Mouse (Mus musculus) kidney, postnatal 0 days (tissue): Measurements from ENCODE around the gene Rpa1. TPM values are rescaled to one million over a fixed set of nuclear protein-coding genes. Genes with fewer than 3 reads are reported as not detected.

Source experiments
- ATAC-seq: fragments of 200-750 bp; cut with Nextera tagmentation; replicated peaks from 2 replicates; pipeline ENCODE4 v1.8.0; 2017; ENCODE audit warnings: low read depth, moderate number of reproducible peaks, moderate TSS enrichment, moderate library complexity; ENCODE audit not compliant: low FRiP score
- DNase-seq: peaks from one replicate; pipeline ENCODE4 v3.0.0-alpha.2; 2016; ENCODE audit warnings: low spot score
- H3K27ac ChIP-seq: fragments of 300-500 bp; sonication (generic); 2 replicates; pipeline ENCODE4 v1.5.1; 2014; ENCODE audit warnings: mild to moderate bottlenecking
- H3K27me3 ChIP-seq: fragments of 300-500 bp; sonication (generic); 2 replicates; pipeline ENCODE4 v1.6.1; 2014; ENCODE audit warnings: low read length, mixed read lengths; ENCODE audit not compliant: insufficient read depth
- H3K36me3 ChIP-seq: fragments of 300-500 bp; sonication (generic); 2 replicates; pipeline ENCODE4 v1.6.1; 2014; ENCODE audit warnings: low read length, mixed read lengths; ENCODE audit not compliant: insufficient read depth
- H3K4me1 ChIP-seq: fragments of 300-500 bp; sonication (generic); replicated peaks from 2 replicates; pipeline ENCODE4 v1.6.1; 2014; ENCODE audit warnings: antibody characterized with exemption, low read length, mixed read lengths; ENCODE audit not compliant: insufficient read depth
- H3K4me2 ChIP-seq: fragments of 300-500 bp; sonication (generic); 2 replicates; pipeline ENCODE4 v1.6.1; 2014; ENCODE audit warnings: mild to moderate bottlenecking, low read length, moderate library complexity, mixed read lengths
- H3K4me3 ChIP-seq: fragments of 300-500 bp; sonication (generic); replicated peaks from 2 replicates; pipeline ENCODE4 v1.5.1; 2014; ENCODE audit warnings: low read depth, low read length
- H3K9ac ChIP-seq: fragments of 300-500 bp; sonication (generic); 2 replicates; pipeline ENCODE4 v1.6.1; 2014; ENCODE audit warnings: low read depth, low read length
- H3K9me3 ChIP-seq: fragments of 300-500 bp; sonication (generic); replicated peaks from 2 replicates; pipeline ENCODE4 v1.6.1; 2016; ENCODE audit warnings: low read length, inconsistent platforms, mixed read lengths
- CTCF ChIP-seq: IDR thresholded peaks from 2 replicates; pipeline ENCODE4 v1.5.1; 2016; ENCODE audit warnings: antibody characterized with exemption, low read depth, mild to moderate bottlenecking, moderate library complexity
- WGBS: fragments of 180-500 bp; shearing (Covaris S2); extraction: QIAGEN DNeasy Blood & Tissue Kit; methylation state at CpG from one replicate; pipeline ENCODE4 v1.1.7; 2014; 5-methylcytosine and 5-hydroxymethylcytosine counted together
- polyA plus RNA-seq: library from polyadenylated mRNA; unstranded; fragments of >200 nt; fragmentation: Nextera tagmentation; extraction: Ambion mirVana; gene quantifications from 2 replicates; pipeline ENCODE4 v1.2.1, GENCODE M21; 2015

Rpa1 gene
- polyA plus RNA-seq, 1 experiment from 2014 or later: 70.7 TPM

DNA sequence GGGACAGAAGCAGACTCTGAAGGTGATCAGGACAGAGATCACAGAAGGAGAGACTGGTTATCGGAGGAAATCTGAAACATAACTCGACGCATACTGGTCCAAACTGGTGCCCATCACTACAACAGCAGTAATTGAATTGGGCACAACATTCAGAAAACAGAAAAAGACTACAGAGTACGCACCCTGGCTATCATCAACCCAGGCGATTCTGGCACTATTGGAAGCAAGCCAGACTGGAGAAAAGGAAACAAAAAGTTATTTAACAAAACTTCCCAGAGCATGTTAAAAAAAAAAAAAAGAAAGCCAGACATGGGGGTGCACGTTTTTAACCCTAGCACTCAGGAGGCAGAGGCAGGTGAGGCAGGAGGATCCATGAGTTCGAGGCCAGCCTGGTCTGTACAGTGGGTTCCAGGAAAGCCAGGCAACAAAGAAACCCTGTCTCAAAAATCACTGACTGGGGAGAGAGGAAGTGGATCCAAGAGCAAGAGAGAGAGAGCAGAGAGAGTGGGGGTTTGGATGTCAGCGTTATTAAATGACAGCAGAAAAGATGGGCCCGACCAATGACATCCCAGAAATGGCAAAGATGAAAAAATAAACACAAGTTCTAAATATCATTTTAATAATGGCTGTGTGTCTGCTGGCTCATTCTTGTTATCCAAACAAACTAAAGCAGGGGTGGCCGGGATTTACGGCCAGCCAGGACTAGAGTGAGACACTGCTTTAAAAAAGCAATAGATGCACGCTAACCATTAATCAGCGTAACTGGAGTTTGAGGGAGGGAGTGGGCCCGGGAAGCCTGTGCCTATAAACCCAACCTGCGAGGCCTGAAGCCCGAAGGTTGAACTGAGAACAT lies 22.8 kb downstream of the Rpa1 start:
- 39% methylated on average over 16 of the region's 16 CpGs for WGBS

DNA sequence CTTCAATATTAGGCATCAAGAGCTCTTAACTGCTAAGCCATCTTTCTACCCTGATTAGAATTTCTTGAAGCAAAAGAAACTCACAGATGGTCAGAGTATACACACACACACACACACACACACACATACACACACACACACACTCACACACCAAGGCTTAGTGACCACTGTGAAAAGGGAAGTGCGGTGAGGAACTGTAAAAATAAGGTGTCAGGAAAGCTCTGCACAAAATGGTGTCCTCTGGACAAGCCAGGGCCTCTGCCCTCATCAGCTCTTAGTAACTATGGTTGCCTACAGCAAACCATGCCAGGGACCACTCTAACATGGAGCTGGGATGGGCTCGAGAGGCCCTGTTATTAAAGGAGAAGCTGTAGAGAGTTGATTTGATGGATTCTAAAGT lies 23.7 kb downstream of the Rpa1 start:
- no peak overlapping the region for H3K4me3 ChIP-seq

More for the DNA sequence above, 22.8 kb downstream of the Rpa1 start:
- no peak for DNase-seq
- H3K9ac ChIP-seq: no peak overlapping the region
- no peaks in the 10 kb centered on the region for H3K27me3 ChIP-seq
- H3K36me3 ChIP-seq: peaks cover 3% of the 10 kb centered on the region; the same call in 1 of the 2 replicates
- H3K27ac ChIP-seq: no peak overlapping the region
- no peak overlapping the region for H3K4me2 ChIP-seq
- no peak for TF ChIP-seq CTCF
- no peak for ATAC-seq
- no peaks in the 10 kb centered on the region for H3K9me3 ChIP-seq
- H3K4me1 ChIP-seq: 0 out of 2 replicates have a peak, but pooled peaks cover 4% of the 10 kb centered on the region
- no peak overlapping the region for H3K4me3 ChIP-seq

DNA sequence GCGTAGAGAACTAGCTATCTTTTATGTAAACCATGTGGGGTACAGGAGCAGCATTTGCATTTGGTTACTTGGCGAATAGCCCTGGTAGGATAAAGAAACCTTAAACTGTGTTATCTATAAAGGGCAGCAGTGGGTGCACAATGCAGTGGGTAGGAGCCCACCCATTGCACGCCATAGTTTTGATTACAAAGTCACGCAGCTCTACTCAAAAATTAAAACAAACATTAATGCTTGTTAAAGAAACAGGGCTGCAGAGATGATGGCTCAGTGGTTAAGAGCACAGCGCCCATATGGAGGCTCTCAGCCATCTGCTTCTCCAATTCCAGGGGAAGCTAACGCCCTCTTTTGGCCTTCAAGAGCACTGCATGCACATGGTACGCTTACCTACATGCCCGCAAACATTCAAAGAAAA lies 24.8 kb downstream of the Rpa1 start:
- 77% methylated on average over 8 of the region's 8 CpGs for WGBS
- no peak for ATAC-seq
- H3K9me3 ChIP-seq: no peaks in the 10 kb centered on the region
- no peak overlapping the region for H3K27ac ChIP-seq
- peak; percentile 17; the same call in 1 of the 2 replicates for TF ChIP-seq CTCF
- 0 out of 2 replicates have a peak, but pooled peaks cover 4% of the 10 kb centered on the region for H3K4me1 ChIP-seq
- peaks cover 3% of the 10 kb centered on the region; the same call in 1 of the 2 replicates for H3K36me3 ChIP-seq
- H3K4me2 ChIP-seq: no peak overlapping the region
- no peak overlapping the region for H3K9ac ChIP-seq
- no peak overlapping the region for H3K4me3 ChIP-seq
- no peaks in the 10 kb centered on the region for H3K27me3 ChIP-seq
- no peak for DNase-seq

More for the DNA sequence above, 23.7 kb downstream of the Rpa1 start:
- WGBS: 92% methylated on average over 2 of the region's 2 CpGs
- ATAC-seq (no peak), DNase-seq (no peak)
- TF ChIP-seq CTCF: no peak
- no peaks in the 10 kb centered on the region for H3K9me3 ChIP-seq
- no peaks in the 10 kb centered on the region for H3K27me3 ChIP-seq
- H3K9ac ChIP-seq: no peak overlapping the region
- H3K4me2 ChIP-seq: no peak overlapping the region
- peaks cover 3% of the 10 kb centered on the region; the same call in 1 of the 2 replicates for H3K36me3 ChIP-seq
- H3K4me1 ChIP-seq: 0 out of 2 replicates have a peak, but pooled peaks cover 4% of the 10 kb centered on the region
- no peak overlapping the region for H3K27ac ChIP-seq

DNA sequence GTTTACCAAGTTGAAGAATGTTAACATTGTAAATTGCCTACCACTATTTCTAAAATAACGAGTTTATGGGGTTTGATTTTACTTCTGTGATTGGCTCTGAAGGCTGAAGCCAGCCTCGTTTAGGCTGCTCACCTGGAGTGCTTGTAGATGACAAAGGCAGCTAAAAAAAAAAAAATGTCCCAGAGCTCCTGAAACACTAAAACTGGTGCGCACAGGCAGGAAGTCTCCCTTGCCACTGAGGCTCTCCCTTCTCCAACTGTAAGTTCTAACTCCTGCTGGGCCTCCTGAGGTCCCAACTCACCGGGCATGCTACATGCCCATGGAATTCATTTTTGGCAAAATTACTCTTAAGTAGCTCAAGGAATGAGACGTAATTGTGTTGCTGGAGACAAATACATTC lies 28.9 kb downstream of the Rpa1 start:
- Histone ChIP-seq H3K27me3 (no peaks in the 10 kb centered on the region), H3K9ac (no peak overlapping the region), H3K4me1 (0 out of 2 replicates have a peak, but pooled peaks cover 4% of the 10 kb centered on the region), H3K4me2 (no peak overlapping the region), H3K36me3 (0 out of 2 replicates have a peak, but pooled peaks cover 13% of the 10 kb centered on the region), H3K27ac (no peak overlapping the region), H3K4me3 (no peak overlapping the region), H3K9me3 (no peaks in the 10 kb centered on the region)
- DNase-seq (no peak), ATAC-seq (no peak)
- TF ChIP-seq CTCF: no peak
- WGBS: 70% methylated on average over 5 of the region's 5 CpGs

DNA sequence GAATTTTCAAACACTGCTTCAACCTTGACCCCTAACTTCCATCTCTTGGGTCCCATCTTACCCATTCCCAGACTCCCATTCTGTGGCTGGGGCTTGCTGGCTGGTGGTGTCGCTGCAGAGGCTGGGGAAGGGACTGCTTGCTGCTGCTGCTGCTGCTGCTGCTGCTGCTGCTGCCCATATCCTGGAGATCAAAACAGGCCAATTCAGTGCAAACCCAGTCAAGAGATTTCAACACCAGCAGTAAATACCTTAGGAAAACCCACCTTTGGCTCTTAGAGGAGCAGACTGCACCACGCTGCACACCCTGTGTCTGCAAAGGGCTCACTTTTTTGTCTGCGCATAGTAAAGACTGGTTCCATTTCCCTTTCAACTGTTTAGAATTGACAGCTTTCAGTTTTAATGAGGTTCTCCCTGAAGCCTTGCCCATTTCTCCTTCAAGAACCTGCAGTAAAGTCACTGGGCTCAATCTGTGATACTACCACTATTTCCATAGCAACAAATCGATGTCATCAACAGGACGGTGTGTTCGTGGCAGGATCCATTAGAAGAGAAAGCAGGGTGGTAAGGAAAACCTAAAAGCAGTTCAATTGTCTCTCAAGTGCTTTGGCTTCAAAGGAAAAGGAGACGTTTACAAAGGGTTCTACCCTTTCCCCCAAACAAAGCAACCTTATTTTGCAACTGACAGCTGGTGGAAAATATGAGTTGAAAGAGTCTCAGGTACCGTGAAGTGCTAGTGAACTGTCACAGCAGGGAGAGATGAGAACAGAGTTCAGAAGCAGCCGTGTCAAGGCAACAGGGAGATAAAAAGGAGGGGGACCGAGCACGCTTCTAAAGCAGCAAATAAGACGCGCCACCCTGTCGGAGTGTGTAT lies 29.5 kb downstream of the Rpa1 start:
- no peak overlapping the region for H3K27ac ChIP-seq
- DNase-seq (no peak), ATAC-seq (no peak)
- H3K4me1 ChIP-seq: 0 out of 2 replicates have a peak, but pooled peaks cover 4% of the 10 kb centered on the region
- H3K4me2 ChIP-seq: no peak overlapping the region
- WGBS: 64% methylated on average over 14 of the region's 14 CpGs
- TF ChIP-seq CTCF: no peak
- no peak overlapping the region for H3K9ac ChIP-seq
- 0 out of 2 replicates have a peak, but pooled peaks cover 16% of the 10 kb centered on the region for H3K36me3 ChIP-seq
- H3K9me3 ChIP-seq: no peaks in the 10 kb centered on the region
- no peak overlapping the region for H3K4me3 ChIP-seq
- no peaks in the 10 kb centered on the region for H3K27me3 ChIP-seq

DNA sequence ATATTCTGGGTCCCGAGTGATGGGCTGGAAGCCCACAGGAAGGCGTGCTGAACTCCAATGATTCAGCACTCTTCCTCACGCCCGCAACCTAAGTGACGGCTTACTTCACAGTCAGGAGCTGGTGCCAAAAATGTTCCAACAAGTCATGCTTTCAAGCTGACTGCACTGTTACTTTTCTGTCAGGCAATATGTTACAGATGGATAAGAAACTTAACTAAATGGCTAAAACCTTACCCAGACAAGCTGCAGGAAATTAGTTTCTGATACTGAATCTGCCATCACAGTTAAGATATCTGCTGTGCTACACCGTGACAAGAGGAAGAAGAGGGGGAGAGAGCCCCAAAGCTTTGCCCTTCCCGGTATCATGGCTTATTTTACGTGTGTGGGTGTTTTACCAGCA lies 34.3 kb downstream of the Rpa1 start:
- Histone ChIP-seq H3K4me2 (no peak overlapping the region), H3K27ac (no peak overlapping the region), H3K27me3 (no peaks in the 10 kb centered on the region), H3K9ac (no peak overlapping the region), H3K9me3 (no peaks in the 10 kb centered on the region), H3K4me3 (no peak overlapping the region), H3K36me3 (peaks cover 37% of the 10 kb centered on the region), H3K4me1 (no peaks in the 10 kb centered on the region)
- WGBS: 81% methylated on average over 8 of the region's 8 CpGs
- DNase-seq (no peak), ATAC-seq (no peak)
- no peak for TF ChIP-seq CTCF
